Mouse (Mus musculus) adrenal gland, postnatal 14 days (tissue): ENCODE results near the gene Itpr1. TPM values are rescaled to one million over a fixed set of nuclear protein-coding genes. Genes with fewer than 3 reads are reported as not detected.

Experiments used
- DNase-seq: peaks from one replicate; pipeline ENCODE4 v3.0.0; 2021; ENCODE audit warnings: mixed read lengths
- total RNA-seq: library from RNA; stranded (reverse); gene quantifications from 2 replicates; pipeline ENCODE4 v1.2.3, GENCODE M21; 2021

Gene Itpr1
- total RNA-seq, 1 experiment from 2014 or later, result 121 TPM

DNA sequence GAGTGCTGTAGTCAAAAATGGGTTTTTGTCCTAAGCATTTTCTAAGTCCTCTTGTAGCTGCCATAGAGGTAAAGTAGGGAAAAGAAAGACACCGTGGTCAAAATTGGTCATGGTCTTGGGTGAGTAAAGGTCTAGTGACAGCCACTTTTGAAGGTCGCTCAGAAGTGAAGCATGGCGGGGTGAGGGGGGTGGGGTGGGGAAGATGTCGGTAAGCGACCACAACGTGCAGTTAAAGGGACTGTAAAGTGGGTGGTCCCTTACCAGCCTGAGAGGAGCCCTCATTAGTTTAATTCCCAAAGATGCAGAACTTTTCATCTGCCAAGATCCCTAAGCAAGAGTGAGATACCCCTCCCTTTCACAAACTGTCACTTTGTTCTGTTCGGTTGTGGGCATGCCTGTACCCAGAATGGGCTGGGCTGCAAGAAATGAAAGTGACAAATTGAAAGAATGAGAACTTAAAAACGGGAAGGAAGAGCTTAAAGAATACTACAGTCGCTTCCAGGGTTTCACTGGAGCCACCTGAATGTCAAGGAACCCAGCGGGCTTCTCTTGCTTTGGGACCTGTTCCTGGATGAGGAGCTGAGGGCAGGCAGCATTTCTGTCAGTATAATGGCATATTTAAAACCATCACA, 1.5 kb downstream of the Itpr1 start:
- no peak for DNase-seq

DNA sequence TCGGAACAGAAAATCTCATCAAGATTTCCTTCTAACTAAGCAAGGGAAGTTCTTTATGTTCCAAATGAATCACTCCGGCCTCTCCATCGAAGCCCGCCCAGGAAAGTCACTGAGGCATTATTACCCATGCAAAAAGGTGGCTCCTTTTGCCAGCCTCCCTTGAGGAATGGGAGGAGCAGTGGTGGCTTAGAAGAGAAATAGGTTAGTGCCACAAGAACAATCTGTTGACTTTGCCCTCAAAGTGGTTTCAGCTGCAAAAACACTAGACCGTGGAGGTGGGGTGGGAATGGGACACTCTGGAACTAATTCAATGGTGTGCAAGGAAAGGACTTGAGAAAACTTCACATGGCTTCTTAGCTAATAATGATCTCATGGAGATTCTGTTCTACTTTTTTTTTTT, 3.2 kb downstream of the Itpr1 start:
- DNase-seq, result no peak

DNA sequence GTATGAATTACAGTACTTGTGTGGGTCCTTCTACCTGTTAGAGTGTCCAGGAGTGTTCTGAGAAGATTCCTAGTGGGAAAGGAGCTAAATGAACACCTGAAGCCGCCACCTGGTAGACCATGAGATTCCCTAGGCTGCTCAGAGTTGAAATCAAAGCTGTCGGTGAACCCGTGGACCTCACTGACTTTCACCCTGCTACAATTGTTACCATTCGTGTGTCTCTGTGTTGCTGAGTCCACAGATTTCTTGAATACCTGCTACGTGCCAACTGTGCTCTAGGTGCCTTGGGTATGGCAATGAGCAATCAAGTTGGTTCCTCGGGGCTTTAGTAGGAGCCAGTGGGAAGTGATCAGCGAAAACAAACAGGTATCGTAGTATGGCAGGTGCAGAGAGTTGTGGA, 3.9 kb downstream of the Itpr1 start:
- no peak for DNase-seq

DNA sequence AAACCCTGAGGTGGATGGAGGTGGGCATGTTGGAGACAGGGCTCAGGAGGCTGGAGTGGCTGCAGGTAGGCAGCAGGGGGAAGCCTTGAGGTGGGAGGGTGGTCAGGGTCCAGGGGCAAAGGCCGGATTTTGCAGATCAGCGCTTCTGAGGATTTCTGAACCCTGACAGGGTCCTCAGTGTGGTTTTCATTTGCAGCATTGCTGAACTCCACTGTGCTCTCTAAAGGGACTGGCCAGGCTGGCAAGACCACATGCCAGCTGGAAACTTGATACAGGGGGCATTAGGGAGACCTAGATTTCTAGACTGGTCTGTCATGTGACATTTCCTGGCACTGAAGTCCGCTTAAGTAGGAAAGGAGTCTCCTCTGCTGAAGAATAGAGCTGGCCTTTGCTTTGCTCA, 5.1 kb downstream of the Itpr1 start:
- DNase-seq, result no peak

DNA sequence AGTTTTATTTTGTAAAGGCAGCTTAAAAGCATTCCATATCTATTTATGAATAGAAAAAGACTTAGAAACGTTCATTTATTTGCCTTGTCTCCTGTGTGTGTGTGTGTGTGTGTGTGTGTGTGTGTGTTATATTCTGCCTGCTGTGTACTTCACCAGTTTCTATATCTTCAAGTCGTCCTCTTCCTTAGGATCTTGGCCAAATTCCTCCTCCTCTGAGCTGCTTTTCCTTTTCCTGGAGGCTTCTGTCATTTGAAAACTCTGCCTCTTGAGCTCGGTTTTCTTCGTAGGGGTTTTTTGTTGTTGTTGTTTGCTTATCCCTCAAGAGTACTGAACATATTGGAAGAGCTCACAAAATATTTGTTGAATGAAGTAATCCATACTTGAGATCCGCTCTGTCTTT, 9.5 kb downstream of the Itpr1 start:
- no peak for DNase-seq

DNA sequence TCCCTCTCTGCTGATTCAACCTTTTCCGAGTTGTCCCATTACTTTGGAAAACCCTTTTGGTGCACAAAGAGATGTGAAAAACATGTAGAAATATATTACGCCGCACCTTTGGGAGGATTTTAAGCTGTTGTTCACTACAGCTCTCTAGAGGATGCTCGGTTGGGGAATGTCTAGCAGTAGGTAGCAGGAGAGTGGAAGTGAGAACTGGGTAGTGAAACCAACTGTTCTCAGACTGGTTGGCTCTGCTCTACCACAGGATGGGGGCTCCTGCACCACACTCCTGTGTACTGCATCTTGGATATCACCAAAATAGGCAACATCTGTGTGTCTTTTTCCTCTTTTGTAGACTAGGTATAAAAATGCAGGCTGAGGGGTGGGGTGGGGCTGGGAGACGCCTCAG, 10.0 kb downstream of the Itpr1 start:
- no peak for DNase-seq

DNA sequence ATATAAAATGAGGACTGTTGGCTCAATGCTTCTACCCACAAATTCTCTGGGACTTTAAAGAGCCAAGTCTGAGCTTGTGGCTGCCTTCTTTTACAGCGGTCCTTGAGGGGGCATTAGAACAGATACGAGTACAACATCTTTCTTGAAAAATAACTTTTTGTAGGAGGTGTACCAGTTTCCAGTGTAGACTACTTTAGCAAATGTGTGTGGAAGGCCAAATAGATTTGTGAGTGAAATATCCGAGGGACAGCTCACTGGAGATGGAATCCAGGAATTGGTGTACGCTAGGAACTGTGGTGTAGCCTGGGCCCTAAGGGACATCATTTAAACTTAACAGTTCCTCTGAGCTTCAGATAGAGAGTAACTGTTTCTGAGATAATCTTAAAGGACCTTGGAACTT, 11.5 kb downstream of the Itpr1 start:
- no peak for DNase-seq

DNA sequence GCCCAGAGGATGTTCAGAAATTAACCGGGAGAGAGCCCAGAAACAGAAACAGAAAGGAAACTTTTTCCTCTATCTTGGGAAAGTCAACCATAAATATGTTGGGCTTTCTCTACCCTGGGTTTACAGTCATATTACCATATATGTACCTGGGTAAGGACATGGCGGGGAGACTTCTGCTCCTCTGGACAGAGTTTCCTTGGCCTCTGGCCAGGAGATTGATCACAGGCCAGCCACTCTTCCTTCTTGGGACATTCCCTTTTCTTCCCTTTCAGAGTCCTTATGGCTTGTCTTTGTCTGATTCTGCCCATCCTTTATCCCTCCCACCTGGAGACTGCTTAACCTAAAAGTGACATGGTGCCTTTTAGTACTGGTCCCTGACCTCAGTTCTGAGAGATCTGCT, 12.1 kb downstream of the Itpr1 start:
- no peak for DNase-seq

DNA sequence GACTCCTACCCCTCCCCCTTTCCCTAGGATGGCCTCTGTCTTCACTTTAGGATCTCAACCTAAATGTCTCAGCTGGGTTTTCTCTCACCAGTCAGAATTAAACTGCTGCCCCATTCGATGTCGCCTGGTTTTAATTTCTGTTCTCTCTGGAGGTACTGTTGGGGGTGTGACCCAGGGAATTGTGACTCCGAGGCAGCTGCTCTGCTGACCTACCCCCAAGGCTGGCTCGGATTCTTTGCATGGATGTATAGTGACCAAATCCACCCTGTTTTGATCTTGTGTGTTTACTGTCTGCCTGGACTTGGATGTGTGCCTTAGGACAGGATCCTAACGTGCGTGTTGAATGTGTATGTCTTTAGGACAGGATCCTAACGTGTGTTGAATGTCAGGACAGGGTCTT, 13.3 kb downstream of the Itpr1 start:
- no peak for DNase-seq

DNA sequence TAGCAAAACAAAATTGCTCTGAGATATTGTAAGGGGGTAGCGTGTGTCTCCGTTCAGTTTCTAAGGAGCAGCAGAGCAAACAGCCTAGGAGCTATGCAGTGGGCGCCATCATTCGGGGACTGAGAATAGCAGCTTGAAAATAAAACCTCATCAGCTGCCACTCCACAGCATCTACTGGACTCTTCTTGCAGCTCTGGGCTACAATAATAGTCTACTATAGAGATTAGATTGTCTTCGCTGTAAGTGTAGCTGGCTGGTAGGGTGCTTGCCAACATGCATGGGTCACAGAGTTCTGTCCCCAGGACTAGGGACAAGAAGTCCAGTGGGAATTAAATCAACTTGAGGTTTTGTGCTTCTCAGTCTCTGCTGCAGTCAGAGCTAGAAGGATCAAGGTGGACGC, 14.6 kb downstream of the Itpr1 start:
- no peak for DNase-seq

DNA sequence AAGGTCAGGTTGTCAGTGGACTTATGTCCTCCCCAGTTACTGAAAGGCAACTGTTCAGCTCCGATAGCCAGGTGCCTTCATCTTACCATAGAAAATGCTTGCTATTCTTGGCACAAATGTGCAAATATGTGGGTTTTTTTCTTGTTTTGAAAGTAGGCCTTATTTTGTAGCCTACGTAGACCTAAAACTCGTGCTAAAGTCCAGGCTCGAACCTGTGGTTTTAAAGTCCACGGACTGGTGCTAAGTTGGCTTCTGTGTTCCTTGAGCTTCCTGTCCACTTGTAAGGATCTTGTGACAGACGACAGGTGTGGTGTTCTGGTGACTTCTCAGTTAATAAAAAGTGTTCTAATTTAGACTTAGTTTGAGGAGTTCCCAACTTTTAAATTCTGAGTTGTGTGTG, 15.2 kb downstream of the Itpr1 start:
- no peak for DNase-seq

DNA sequence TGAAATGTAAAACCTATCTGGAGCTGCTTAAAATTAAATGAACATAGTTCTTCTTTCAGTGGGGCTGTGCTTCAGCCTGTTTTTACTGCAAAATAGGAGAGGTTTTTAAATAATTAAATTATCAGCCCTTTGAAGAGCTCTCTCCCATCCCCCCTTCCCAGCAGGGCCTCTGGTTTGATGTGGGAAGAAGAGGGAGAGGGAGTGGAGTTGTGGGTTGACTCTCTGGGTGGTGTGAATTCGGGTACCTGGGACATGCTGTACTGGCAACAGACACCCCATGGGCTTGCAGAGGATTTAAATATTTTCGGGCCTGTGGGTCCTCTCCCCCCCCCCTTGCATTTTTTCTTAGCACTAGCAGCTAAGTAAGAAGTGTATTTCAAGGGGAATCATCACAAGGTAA, 15.7 kb downstream of the Itpr1 start:
- no peak for DNase-seq

DNA sequence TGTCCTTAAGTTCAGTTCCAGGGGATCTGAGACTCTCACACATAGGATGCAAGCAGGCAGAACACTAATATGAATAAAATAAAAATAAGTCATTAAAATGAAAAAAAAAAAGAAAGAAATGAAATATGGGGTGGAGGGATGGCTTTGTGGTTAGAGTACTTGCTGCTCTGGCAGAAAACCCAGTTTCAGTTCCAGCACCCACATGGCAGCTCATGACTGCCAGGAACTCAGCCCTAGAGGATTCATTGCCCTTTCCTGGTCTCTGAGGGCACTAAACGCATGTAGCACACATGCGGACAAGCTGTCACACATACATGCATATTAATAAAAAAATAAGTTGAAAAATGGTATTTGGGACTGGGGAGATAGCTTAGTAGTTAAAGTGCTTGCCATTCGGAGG, 17.7 kb downstream of the Itpr1 start:
- DNase-seq, result no peak

DNA sequence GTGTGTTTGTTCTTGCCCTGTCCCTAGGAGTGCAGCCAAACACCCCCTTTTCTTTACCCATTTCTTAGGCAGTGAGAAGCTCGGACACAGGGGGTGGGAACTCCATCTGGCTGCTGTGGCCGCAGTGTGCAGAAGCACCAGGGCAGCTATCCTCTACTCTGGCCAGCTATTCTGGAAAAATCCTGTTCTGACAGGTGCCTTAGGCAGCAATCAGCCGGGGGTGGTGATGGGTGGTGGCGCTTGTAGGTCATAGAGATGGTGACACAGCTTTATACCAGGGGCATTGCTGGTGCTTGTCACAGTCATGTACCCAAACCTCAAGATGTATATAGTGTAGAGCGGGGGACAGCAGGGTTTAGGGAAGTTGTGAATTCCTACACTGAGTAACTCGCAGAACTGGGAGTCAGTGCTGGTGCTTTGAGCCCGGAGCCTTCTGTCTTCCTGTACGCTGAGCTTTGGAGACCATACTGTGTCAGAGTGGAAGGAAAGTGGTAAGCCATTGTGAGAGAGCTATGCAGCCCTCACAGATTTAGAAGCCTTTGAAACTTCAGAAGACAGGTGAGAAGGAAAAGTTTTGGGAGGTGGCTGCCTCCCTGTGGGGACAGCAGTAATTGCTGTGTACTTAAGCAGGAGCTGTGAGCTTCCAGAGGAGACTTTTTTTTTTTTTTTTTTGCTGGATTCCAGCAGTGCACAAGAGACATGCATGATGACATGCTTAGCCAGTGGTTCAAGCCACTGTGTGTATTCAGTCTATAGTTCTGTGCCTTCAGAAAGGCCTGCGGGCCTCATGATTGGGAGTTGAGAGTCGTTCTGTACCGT, 19.2 kb downstream of the Itpr1 start:
- DNase-seq, result no peak

DNA sequence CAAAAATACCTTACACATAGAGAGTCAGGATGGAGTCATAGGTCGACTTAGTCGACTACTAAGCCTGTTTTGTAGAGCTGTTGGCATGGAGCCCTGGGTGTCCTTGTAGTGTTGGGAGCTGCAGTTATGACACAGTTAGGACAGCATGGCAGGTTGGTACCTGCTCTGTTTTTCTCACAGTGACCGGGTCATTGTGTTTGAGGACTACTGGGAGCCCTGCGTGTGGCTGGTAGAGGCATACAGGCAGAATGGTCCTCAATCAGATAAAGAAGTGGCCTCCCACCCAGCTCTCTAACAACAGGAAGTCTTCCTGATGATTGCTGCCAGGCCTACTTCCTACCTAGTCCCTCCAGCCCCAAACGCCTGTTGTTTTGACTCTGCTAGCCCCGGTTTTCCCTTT, 20.2 kb downstream of the Itpr1 start:
- DNase-seq, result peak; percentile 91

DNA sequence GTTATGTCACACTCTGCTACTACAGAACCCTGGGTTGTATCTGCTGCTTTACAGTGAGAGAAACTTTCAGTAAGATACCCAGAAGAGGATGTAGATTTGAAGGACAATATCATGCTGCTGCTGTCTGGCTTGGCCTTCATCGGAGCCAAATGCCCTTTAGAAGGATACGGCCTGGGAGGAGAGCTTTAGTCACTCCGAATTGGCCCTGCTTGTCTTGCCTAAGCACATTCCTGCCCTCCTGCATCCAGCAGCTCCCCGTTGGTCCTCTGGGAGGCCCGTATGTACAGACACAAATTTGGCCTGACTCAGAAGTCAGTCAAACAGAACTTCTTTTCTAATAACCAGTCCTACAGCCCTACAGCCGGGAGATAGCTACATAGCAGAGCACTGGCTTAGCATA, 21.6 kb downstream of the Itpr1 start:
- peak; percentile 71 for DNase-seq

DNA sequence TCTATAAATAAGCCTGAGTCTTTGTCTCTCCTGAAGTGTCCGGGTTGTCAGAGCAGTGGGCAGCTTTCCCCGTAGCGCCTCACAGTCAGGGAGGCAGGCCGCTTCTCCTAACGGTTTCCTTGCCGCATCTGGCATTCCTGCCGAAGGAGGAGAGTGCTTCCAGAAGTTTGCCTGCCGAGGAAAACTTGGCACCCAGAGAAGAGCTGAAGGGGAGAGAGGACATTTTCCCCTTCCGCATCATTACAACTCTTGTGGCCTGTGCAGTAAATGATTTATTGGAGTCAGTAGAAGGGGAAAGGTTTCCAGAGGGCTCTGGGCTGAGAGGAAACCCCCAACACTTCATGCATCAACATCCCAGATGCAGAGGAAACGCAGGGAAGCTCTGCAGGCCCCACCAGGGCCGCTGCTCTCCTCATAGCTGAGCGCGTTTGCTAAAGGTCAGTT, 22.8 kb downstream of the Itpr1 start:
- peak; percentile 51 for DNase-seq

DNA sequence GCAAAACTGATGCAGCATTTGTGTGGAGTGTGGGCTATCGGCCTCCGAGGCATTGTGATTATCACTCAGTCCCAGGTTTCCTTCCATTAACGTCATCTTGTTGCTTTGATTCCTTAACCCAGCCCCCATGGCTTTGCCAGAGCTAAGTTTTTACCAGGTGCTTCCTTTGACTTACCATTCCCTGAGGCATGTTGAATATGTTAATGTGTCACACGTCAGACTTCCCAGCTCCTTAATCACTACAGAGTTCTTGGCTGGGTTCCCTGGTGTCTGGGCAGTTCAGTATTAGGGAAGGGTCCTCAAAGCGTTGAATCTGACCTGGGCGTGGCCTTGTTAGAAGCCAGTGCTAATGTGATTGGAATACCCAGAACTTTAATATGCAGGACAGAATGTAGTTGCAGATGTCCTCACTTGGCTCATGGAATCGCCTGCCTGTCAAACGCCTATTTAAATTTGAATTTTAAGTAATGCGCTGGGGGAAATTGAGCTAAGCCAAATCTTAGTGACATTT, 23.6 kb downstream of the Itpr1 start:
- no peak for DNase-seq

DNA sequence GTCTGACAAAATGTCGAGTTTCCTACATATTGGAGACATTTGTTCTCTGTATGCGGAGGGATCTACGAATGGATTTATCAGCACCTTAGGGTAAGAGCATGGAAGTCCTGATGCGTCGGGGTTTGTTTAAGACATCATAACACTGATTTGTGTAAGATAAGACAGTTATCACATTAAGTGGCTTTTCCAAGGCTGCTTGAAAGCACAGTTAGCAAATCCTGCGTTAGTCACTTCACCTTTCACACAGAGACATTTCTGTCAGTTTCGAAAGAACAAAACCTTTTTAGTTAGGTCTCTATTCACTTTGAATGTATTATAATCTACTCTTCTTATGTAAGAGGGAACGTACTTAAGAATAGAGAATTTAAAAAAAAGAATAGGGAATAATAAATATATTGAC, 24.1 kb downstream of the Itpr1 start:
- DNase-seq, result no peak

DNA sequence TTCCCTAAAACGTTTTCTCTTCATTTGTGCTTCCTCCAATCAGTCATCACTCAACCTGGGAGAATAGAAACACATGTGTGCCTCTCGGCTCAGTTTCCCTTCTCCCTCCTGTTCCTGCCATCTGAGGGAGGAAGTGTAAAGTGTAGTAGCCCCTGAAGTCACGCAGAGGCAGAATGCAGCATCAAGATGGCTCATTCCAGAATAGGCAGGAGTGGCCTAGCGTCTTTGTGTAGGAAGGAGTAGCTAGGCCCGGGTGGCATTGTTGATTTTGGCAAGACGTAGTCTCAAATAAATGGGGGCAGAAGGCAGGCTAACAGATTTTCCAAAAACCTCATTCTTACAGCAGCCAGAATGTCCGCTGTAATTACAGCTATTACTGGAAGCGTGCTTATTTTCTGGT, 24.7 kb downstream of the Itpr1 start:
- no peak for DNase-seq

DNA sequence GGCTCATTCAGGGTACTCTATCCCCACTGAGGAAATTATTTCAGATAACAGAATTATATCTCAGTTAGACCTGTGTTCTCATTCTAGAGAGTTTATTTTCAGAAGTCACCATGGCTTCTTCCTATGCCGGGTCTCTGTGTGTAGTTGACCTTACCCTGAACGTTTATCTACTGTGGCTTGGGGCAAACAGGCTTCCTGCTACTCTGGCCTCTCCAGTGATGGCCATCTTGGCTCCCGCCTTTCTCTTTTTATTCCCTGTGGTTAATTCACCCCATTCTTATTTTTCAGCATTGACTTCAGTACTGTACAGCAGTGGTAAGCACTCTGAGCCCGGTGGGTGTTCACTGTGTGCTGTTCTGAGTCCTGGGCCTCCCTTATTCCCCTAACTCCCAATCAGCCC, 25.1 kb downstream of the Itpr1 start:
- DNase-seq, result no peak

DNA sequence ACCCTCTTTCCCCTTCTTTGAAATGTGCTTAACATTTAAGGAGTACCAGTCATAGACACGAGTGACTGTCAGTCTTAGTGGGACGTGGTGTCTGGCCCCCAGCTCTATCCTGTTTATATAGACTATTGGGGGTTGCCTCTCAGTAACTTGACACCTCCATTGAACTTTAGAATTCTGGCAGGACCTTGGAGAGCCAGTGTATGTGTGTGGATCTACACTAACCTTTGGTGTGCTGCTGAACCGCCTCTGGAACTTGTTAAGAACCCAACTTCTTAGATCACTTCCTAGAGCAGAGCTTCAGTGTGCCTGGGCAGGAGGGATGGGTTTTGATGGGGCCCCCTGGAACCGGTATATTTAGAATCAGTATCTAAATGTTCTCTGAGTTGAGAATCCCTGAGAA, 26.2 kb downstream of the Itpr1 start:
- DNase-seq, result no peak

DNA sequence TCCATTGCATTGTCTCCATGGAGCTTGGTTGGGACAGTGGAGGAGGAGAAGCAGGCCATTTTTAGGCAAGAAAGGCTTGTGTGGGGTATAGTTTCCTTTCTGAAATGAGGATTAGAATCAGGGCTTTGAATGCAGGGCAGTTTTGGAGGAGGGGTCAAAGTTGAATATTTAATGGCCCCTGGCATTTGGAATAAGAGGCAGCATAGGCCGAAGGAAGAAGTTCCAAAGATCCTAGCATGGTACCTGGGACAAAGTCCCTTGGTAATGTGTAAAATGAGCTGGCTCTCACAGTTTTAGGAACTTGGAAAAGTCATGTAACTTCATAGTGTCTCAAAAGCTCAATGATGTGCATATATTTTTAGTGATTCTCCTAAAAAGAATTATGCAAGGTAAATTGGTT, 27.1 kb downstream of the Itpr1 start:
- DNase-seq, result no peak

DNA sequence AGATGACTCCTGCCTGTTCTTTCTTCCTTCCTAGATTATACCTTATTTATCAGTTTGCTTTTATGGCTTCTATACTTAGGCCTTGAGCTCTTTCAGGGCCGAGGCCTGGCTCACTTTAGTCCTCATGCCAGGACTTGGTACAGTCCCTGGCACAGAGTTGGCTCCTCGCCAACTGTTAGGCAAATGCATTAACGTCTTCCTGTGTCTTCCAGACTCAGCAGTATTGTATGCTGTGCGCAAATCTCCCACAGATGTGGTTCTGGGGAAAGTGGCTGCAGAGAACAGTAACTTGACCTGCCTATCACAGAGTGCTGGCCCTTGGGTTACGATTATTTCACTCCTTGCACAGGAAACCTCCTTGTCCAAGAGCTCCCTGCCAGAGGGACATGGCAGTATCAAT, 27.9 kb downstream of the Itpr1 start:
- DNase-seq, result peak; percentile 77
